Mouse (Mus musculus) liver, adult 2 months (tissue): ENCODE data around the gene Zbtb7b. TPM values are rescaled to one million over a fixed set of nuclear protein-coding genes. Genes with fewer than 3 reads are reported as not detected.

Source experiments
- DNase-seq: peaks from one replicate; pipeline ENCODE4 v3.0.0-alpha.2; 2011; ENCODE audit warnings: low read depth, low spot score; ENCODE audit errors: extremely low read depth
- H3K27ac ChIP-seq: fragments of 200-500 bp; replicated peaks from 2 replicates; pipeline ENCODE4 v1.5.1; 2012; ENCODE audit warnings: low read depth, mild to moderate bottlenecking, control low read depth, inconsistent platforms, low read length; ENCODE audit not compliant: insufficient read depth
- H3K27me3 ChIP-seq: fragments of 200-500 bp; 2 replicates; pipeline ENCODE4 v1.6.1; 2012; ENCODE audit warnings: mild to moderate bottlenecking, moderate library complexity, low read length, inconsistent platforms; ENCODE audit not compliant: control insufficient read depth, insufficient read depth
- H3K36me3 ChIP-seq: fragments of 200-500 bp; 2 replicates; pipeline ENCODE4 v1.6.1; 2012; ENCODE audit warnings: low read length, inconsistent platforms; ENCODE audit not compliant: control insufficient read depth, insufficient read depth
- H3K4me1 ChIP-seq: fragments of 200-500 bp; 2 replicates; pipeline ENCODE4 v1.6.1; 2011; ENCODE audit warnings: low read length; ENCODE audit not compliant: control insufficient read depth, insufficient read depth
- H3K4me3 ChIP-seq: fragments of 200-500 bp; 2 replicates; pipeline ENCODE4 v1.5.1; 2011; ENCODE audit warnings: low read depth, mild to moderate bottlenecking, control low read depth, low read length, moderate library complexity; ENCODE audit not compliant: insufficient read depth
- H3K79me2 ChIP-seq: fragments of 200-500 bp; 2 replicates; pipeline ENCODE4 v1.6.1; 2012; ENCODE audit warnings: inconsistent platforms, mild to moderate bottlenecking, low read length, moderate library complexity; ENCODE audit not compliant: control insufficient read depth, insufficient read depth
- H3K9ac ChIP-seq: fragments of 200-500 bp; 2 replicates; pipeline ENCODE4 v1.6.1; 2012; ENCODE audit warnings: low read depth, mild to moderate bottlenecking, control low read depth, inconsistent platforms, low read length
- CTCF ChIP-seq: fragments of 200-500 bp; IDR thresholded peaks from 2 replicates; pipeline ENCODE4 v1.5.1; 2011; ENCODE audit warnings: low read depth, low read length, control low read depth
- POLR2A ChIP-seq: fragments of 200-500 bp; IDR thresholded peaks from 2 replicates; pipeline ENCODE4 v1.6.1; 2011; ENCODE audit warnings: low read length, control low read depth; ENCODE audit not compliant: insufficient read depth; ENCODE audit errors: extremely low read depth
- WGBS: fragments of 180-500 bp; shearing (Covaris S2); methylation state at CpG from one replicate; pipeline ENCODE4 v1.1.7; 2018; 5-methylcytosine and 5-hydroxymethylcytosine counted together
- polyA plus RNA-seq: library from polyadenylated mRNA; depleted of rRNA; stranded (reverse); fragments of >200 nt; gene quantifications from 2 replicates; pipeline ENCODE4 v1.2.3, GENCODE M21; 2012
- total RNA-seq: library from RNA; depleted of rRNA; stranded (reverse); fragments of >200 nt; gene quantifications from 2 replicates; pipeline ENCODE4 v1.2.3, GENCODE M21; 2014

The Zbtb7b gene
- total and polyA plus RNA-seq, 2 experiments: 28.9 to 85.0 TPM

DNA sequence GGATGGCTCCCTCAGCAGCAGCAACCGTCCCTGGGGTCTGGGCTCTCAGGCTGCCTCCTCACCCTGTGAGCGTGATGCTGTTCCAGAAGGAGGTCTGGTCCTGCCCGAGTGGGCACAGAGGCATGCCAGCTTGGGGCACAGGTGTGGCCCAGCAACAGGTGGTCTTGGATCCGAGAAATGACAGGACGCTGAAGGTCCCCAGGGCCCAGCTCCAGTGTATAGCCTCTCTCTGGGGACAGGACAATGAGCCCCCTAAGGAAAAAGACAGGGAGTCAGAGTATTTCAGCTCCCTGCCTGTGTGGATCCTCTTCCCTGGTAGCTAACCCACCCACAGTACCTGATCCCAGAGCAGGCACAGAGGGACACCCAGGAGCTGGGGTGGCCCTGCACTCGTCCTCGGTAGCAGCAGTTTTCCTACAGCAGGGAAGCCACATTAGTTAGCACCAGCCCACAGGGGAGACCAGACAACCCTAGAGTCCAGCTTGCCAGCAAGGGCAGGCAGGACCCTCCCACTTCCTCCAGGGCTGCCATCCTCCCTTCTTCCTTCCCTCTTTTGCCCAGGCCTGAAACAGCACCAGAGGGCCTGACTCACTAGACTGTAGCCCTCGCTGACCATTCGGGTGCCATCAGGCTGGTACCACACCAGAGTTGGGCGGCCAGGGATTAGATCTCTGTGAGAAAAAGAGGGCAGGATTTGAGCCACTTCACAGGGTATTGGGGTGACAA is 47.6 kb downstream of the Zbtb7b start:
- no peak for DNase-seq
- H3K27ac ChIP-seq: no peak overlapping the region
- H3K9ac ChIP-seq: no peak overlapping the region
- no peak for TF ChIP-seq POLR2A
- no peak for TF ChIP-seq CTCF
- H3K27me3 ChIP-seq: 0 out of 2 replicates have a peak, but pooled peaks cover 5% of the 10 kb centered on the region
- no peaks in the 10 kb centered on the region for H3K79me2 ChIP-seq
- H3K36me3 ChIP-seq: no peaks in the 10 kb centered on the region
- no peak overlapping the region for H3K4me3 ChIP-seq
- 90% methylated on average over 10 of the region's 10 CpGs for WGBS
- no peaks in the 10 kb centered on the region for H3K4me1 ChIP-seq

DNA sequence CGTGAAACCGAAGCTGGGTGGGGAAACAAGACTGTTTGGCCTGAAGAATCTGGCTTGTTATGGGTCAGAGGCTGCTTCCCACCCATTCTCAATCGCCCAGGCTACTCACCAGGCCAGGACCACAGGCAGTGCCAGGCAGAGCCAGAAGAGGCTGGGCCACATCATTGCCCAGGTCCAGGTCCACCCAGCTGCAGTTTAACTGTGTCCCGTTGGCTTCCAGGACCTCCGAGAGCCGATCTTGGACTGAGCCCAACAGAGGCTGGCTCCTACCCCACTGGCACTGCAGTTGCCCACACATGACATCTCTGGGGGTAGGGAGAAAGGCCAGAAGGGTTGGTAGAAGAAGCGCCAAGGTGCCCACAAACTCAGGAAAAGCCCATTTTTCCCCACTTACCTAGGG is 51.3 kb downstream of the Zbtb7b start:
- WGBS: 87% methylated on average over 7 of the region's 7 CpGs
- no peak overlapping the region for H3K4me3 ChIP-seq
- no peaks in the 10 kb centered on the region for H3K27me3 ChIP-seq
- TF ChIP-seq POLR2A: no peak
- no peak for TF ChIP-seq CTCF
- H3K9ac ChIP-seq: no peak overlapping the region
- H3K36me3 ChIP-seq: no peaks in the 10 kb centered on the region
- H3K4me1 ChIP-seq: peaks cover 3% of the 10 kb centered on the region; the same call in 1 of the 2 replicates
- no peaks in the 10 kb centered on the region for H3K79me2 ChIP-seq
- no peak overlapping the region for H3K27ac ChIP-seq
- DNase-seq: no peak

DNA sequence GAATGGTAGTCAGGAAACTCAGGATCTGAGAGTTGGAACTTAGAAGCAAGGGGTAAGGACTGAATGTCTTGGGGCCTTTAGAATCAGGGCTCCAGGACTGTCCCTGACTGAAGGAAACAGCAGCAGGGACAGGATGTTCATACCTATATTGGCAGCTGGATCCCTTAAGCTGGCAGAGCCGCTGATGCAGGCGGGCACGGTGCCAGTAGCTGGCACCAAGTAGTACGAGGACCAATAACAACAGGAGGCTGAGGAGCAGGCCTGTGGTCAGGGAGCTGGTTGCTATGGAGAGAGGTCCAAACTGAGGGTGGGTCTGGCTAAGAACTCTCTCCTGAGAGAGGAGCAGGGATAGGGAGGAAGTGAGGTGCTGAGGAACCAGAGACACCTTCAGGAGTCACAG is 52.8 kb downstream of the Zbtb7b start:
- Histone ChIP-seq H3K36me3 (no peaks in the 10 kb centered on the region), H3K79me2 (no peaks in the 10 kb centered on the region), H3K27ac (no peak overlapping the region), H3K4me1 (peaks cover 5% of the 10 kb centered on the region; the same call in 1 of the 2 replicates), H3K4me3 (no peak overlapping the region), H3K9ac (no peak overlapping the region), H3K27me3 (0 out of 2 replicates have a peak, but pooled peaks cover 2% of the 10 kb centered on the region)
- WGBS: 47% methylated on average over 4 of the region's 4 CpGs
- TF ChIP-seq POLR2A (no peak), CTCF (no peak)
- no peak for DNase-seq

DNA sequence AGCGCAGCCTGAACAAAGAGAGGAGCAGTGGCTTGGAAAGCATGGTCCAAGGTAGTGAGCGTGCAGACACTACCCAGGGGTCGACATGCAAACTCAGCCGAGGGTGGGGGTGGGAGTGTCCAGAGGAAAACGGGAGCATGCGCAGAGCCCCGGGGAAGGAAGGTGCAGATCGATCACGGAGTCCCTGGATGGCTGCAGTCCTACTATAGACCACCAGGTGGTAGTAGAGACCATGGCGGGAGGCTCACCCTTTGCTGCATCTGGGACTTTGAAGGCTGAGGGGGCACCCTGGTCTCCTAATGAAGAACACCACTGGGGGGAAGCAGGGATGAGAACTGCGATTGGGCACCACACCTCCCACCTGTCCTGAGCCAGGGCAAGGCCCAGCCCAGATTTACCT is 54.1 kb downstream of the Zbtb7b start:
- WGBS: 8% methylated on average over 11 of the region's 11 CpGs
- Histone ChIP-seq H3K9ac (no peak overlapping the region), H3K4me1 (peaks cover 5% of the 10 kb centered on the region; the same call in 1 of the 2 replicates), H3K27ac (no peak overlapping the region), H3K4me3 (peak overlapping the region; percentile 18; the same call in 1 of the 2 replicates), H3K27me3 (0 out of 2 replicates have a peak, but pooled peaks cover 2% of the 10 kb centered on the region), H3K36me3 (no peaks in the 10 kb centered on the region), H3K79me2 (no peaks in the 10 kb centered on the region)
- TF ChIP-seq POLR2A (no peak), CTCF (peak; percentile 99)
- peak; percentile 42 for DNase-seq

DNA sequence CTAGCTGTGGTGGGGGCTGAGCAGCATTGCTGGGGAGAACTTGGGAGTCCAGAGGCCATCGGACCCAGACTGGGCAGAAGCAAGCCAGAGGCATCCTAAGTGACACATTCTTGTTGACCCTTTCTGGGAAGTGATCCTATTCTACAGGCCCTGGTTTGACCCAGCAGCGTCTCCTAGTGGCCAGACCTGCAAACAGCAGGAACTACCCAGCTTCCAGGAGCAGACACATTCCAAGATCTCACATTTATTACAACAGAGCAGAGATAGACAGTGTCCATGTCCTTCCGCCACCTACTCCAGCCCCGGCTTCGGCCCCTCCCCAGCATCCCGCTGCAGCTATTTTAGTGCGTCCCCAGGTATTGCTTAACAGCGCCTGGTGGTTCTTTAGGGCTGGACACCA is 55.2 kb downstream of the Zbtb7b start:
- Histone ChIP-seq H3K4me3 (no peak overlapping the region), H3K9ac (no peak overlapping the region), H3K27ac (no peak overlapping the region), H3K79me2 (no peaks in the 10 kb centered on the region), H3K27me3 (0 out of 2 replicates have a peak, but pooled peaks cover 2% of the 10 kb centered on the region), H3K36me3 (no peaks in the 10 kb centered on the region), H3K4me1 (peaks cover 5% of the 10 kb centered on the region; the same call in 1 of the 2 replicates)
- peak; percentile 90 for TF ChIP-seq CTCF
- TF ChIP-seq POLR2A: no peak
- peak; percentile 39 for DNase-seq
- 17% methylated on average over 8 of the region's 8 CpGs for WGBS
